Mouse (Mus musculus) right cerebral cortex, postnatal 36 days (tissue): ENCODE results near the gene Slc35b2.

Experiments used
- DNase-seq, 2 experiments: peaks; one replicate each; pipeline ENCODE4 v3.0.0; 2022; ENCODE audit warnings: low spot score in 2 of 2, mixed read lengths in 1 of 2

Slc35b2 gene

DNA sequence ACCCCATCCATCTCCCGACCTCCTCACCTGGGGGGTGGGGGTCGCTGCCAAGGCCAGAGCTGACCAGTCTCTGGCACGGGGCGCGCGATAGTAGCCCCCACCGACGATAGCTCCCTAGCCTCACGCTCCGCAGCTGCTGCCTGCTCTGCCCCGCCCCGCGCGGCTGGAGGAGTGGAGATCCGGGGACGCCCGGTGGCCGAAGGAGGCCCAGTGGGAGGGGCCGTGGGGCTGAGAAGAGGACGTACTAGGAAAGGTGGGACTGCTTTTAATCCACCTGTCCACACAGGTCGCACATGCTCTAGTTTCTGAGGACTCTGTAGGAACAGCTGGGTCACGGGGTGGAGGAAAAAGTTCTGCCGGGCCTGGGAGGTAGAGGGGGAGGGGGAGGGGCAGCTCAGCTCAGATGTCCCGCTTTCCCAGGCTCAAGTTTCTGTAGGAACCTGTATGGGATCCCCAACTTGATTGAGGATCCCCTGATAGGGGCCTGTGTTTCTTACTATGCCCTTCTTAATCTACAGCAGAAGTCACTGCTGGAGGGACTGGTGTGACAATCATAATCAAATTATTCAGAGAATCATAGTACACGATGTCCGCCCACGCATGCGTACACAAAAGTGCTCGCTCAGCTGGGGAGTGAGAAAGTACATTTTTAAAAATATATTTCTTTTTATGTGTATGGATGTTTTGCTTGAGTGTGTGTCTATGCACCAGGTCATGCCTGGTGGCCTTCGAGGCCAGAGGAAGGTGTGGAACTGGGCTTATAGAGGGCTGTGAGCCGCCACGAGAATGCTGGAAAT is 36.0 kb downstream of the Slc35b2 start, which contains the start of gene Slc29a1:
Slc29a1 (minus strand) TSS at position 161 of the 797 bp plus-strand sequence.
- no peak for DNase-seq

DNA sequence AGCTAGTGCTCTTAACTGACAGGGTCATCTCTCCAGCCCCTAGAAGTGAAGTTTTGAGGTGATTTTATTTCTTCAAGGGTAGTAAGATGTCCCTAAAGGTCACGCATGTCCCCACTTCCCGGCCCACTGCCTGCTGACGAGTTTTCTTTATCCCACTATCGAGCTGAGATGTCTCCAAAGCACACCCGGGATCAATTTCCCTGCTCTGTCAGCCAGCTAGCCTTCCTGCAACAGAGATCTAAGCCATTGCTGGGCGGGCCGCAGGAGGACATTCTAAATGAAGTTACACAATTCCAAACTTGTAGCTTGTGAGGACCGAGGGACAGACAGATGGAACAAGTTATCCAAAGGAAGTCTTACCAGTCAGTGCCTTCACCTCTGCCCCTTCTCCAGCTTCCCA is 36.6 kb downstream of the Slc35b2 start:
- no peak for DNase-seq

DNA sequence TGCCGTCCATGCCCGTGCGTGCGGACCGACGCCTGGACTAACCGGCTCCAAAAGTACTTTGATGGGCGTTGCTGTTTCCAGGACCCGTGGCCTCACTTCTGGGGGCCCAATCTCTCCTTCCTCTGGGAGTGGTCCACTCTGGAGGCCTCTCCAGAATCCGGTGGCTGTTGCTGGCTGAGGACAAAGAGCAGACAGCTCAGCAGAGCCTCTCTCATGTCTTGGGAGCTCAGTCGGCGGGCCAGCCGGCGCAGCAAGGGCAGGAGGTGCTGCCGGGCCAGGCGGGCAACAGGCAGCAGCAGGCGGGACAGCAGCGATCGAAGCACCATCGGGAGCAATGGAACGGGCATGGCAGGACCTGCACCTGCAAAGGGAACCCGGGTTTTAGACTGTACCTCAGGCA is 37.7 kb downstream of the Slc35b2 start:
- DNase-seq: no peak

DNA sequence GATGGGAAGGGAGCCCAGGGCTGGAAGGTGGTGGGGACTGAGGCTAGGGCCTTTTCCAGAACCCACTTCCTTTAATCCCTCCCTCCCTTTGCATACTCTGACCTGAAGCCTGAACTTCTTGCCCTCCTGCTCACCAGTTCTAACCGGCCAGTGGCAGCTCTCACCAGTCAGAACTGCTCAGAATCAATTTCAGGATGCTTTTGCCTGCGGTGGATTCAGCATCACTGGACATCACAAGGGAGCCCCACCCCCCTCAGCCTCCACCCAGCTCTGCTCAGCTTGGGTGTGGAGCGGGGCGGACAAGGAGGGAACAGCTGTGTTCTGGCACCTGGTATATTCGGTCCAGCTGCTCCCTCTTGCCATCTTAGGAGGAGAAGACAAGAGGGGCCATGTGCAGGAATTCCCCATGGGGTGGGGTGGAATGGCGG is 38.2 kb downstream of the Slc35b2 start, which contains the start of gene Mymx:
Mymx (minus strand) TSS at position 226 of the 428 bp plus-strand sequence.
- no peak for DNase-seq

DNA sequence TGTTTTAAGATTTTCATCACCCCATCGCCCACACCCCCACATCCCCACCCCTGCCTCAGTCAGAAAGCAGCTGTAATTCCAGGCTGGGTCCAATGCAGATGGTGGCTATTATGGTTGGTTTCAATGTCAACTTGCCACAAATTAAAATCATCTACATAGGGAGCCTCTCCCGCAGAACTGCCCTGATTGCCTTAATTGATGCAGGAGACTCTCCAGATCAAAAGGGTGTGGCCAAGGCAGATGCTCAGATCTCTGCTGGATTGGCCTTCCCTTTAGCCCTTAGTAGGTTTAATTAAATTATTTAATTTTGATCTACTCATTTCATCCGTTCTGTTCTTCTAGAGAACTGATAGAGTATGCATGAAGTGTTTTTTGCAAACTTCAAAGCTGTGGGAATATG is 39.3 kb downstream of the Slc35b2 start:
- no peak for DNase-seq

DNA sequence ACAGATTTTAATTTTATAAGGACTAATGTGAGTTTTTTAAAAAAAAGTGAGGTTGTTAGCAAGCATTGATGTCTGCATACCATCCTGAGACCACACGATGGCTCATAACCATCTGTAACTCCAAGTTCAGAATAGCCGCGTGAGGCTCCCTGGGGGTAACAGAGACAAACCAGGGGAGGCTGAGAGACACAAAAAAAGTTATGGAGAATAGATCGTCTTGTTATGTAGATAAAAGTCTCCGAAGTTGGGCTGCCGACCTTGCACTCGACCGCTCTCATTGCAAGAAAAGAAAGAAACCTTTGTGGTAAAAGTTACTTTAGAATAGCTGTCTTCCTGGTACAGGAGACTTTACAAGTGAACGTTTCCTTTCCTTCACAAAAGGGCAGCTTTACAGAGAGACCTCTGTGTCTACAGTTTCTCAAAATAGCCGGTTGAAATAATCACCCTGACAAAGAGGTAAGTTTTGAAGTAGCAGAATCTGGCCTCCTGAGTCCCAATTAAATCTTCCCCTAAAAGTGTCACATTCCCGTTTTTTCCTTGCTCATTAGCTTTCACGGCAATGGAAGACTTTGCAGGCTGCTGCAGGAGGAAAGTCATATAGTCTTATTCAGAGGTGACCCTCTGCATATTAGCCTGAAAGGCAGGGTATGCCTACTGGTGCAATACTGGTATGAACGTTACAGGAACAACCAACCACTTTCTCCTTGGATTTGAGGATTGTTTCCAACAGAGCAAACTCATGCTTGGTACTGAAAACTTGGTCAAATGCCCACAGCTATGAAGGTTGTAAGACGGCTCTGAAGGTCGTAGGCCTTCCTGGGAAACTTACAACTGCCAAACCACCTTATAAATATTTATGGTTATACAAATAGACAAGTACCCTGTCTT is 43.6 kb downstream of the Slc35b2 start:
- DNase-seq: no peak

DNA sequence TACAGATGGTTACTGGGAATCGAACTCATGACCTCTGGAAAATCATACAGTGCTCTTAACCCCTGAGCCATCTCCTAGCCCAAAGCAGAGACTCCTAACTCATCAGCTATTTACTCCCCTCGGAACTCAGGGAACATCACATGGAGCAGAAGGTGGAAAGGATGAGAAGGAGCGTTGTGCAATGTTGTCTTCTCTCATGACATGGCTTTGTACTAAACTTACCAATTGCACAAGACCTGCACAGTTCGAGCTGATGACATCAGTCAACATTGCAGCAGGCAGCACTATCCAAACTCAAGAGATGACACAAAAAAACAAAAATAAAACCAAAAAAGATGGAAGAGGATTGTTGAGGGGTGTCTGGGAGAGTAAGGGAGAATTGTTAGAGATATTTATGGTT is 44.7 kb downstream of the Slc35b2 start:
- no peak for DNase-seq

DNA sequence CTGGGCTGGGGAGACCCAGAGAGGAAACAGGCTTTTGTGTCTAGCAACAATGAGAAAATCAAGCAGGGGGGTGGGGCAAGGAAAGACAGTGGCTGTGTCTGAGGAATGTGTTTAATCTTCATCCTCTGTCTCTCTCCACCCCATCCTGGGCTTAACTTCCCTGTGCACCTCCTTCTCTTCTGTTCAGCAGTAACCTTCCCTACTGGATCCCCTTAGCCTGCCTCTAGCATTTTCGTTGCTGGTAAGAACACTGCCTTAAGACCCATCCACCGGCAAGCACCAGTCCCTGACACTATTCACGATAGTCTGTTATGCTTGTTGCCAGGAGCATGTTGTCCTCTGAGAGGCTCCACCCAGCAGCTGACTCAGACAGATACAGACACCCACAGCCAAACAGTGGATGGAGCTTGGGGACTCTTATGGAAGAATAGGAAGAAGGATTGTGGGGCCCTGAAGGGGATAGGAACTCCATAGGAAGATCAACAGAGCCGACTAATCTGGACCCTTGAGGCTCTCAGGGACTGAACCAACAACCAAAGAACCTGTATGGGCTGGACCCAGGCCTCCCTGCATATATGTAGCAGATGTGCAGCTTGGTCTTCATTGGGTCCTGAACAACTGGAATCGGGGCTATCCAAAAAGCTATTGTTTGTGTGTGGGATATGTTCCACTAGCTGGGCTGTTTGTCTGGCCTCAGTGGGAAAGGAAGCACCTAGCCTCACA is 46.6 kb downstream of the Slc35b2 start:
- DNase-seq: no peak

DNA sequence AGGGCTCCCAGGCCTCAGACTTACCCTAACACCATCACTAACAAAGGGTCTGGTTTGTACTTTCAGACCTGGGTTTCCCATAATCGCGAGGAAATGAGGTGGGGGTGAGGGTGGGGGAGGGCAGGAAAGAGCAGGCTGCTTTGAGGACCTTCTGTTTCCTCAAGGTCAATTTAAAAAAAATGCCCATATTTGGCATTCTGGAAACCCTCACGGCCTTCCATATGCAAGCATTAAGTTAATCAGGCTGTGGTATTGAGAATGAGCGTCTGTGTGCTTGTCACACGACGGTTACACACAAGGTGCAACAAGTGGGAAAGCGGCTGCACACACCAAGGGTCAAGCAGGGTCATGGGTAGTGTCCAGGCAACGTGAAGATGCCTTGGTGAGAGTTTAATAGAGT is 48.3 kb downstream of the Slc35b2 start:
- no peak for DNase-seq

DNA sequence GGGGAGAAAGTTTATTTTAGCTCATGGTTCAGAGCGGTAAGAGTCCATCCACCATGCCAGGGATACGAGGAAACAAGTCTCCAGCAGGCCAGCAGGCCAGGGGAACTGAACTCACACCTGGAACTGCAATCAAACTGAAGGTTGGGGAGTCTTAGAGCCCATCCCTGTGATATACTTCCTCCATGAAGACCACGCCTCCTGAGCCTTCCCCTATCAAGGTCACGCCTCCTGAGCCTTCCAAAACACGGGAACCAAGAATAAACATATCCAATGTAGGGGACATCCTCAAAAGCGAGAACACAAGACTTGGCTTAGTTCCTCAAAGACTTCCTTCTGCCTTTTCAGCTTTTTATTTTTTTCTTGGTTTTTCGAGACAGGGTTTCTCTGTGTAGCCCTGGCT is 49.2 kb downstream of the Slc35b2 start:
- DNase-seq: no peak

DNA sequence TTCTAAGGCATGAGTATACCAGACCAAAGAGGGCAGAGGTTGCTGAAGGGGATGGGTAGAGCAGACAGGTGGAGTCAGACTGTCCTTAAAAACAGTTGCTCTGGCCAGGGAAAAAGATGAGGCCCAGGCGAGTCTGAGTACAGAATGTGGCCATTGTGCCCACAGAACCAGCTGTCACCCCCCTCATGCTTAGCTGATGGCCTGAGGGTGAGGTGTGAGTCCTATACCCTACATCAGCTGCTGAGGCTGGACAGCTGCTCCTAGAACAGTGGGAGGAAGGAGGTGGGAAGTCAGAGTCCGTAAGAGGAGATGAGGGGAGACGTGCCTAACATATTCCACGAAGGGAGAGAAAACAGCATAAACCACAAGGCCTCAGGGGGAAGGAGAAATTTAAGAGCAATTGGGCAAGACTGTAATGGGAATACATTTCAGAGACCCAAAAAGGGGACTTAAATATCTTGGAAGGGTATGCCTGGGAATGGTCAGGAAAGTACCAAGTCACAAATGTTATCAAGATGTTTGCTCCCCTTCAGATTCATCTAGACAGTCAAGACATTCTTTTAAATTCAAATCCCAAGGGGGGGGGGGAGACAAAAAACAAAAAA is 52.5 kb downstream of the Slc35b2 start:
- DNase-seq: no peak

DNA sequence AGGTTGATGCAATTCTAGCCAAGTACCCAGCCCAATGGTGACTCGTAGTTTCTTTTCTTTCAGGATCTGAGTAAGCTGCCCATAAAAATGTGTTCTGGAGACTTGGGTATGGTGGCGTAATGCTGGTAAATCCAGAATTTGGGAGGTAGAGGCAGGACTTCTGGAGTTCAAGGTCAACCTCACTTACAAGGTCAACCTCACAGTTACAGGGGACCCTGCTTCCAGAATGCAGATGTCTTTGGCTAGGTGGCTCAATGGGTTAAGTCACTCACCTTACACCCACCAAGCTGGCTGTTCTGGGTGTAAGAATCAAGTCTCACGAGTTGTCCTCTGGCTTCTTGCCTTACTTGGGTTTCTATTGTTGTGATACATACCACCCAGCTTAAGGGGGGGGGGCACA is 53.0 kb downstream of the Slc35b2 start:
- DNase-seq: no peak
